Mouse (Mus musculus): ENCODE data around the gene Atxn7l1. TPM values are rescaled to one million over a fixed set of nuclear protein-coding genes. Genes with fewer than 3 reads are reported as not detected.

Atxn7l1 gene
- polyA plus RNA-seq, 1 experiment = 176 TPM

GRCm38 (mm10) chr12:33206300-33206699, 58.8 kb downstream of the Atxn7l1 start:
- no peak for TF ChIP-seq CTCF (IDR thresholded peaks at IDR 0.05; ENCODE audit: control insufficient read depth, insufficient read depth, insufficient replicate concordance, low read depth, low read length)
- TF ChIP-seq POLR2A (IDR thresholded peaks at IDR 0.05; ENCODE audit: control insufficient read depth, low read depth, low read length) = no peak
- H3K36me3 ChIP-seq (ENCODE audit: control insufficient read depth, insufficient read depth, low read length) = no peaks in the 10 kb centered on the region
- no peak overlapping the region for H3K27ac ChIP-seq (ENCODE audit: control insufficient read depth, insufficient read depth, low read depth, low read length)
- no peak overlapping the region for H3K4me3 ChIP-seq (ENCODE audit: control insufficient read depth, low read depth, low read length)
- H3K4me1 ChIP-seq (ENCODE audit: control insufficient read depth, insufficient read depth, low read length) = no peaks in the 10 kb centered on the region; the same call in 1 of the 2 replicates
- no peaks in the 10 kb centered on the region for H3K27me3 ChIP-seq (ENCODE audit: control insufficient read depth, insufficient read depth, low read length)

DNA sequence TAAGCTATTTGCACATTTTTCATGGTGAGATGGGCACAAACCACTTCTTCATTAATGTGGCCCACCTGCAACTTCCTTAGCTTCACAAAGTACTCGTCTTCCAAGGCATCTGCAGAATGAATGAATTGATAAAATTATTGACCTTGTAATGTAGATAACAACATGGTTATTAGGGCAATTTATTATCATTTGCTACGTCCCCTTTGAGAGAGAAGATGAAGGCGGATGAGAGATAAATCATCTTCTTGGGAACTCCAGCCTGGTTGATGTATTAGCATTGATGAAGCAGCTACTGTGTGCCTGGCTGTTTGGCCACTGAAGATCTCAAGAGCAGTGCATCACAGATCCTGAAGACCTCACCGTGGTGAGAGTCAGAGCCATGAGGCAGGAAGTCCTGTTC, 63.4 kb downstream of the Atxn7l1 start:
- Histone ChIP-seq H3K27me3 (ENCODE audit: control insufficient read depth, insufficient read depth, low read length) (no peaks in the 10 kb centered on the region), H3K36me3 (ENCODE audit: control insufficient read depth, insufficient read depth, low read length) (no peaks in the 10 kb centered on the region)

DNA sequence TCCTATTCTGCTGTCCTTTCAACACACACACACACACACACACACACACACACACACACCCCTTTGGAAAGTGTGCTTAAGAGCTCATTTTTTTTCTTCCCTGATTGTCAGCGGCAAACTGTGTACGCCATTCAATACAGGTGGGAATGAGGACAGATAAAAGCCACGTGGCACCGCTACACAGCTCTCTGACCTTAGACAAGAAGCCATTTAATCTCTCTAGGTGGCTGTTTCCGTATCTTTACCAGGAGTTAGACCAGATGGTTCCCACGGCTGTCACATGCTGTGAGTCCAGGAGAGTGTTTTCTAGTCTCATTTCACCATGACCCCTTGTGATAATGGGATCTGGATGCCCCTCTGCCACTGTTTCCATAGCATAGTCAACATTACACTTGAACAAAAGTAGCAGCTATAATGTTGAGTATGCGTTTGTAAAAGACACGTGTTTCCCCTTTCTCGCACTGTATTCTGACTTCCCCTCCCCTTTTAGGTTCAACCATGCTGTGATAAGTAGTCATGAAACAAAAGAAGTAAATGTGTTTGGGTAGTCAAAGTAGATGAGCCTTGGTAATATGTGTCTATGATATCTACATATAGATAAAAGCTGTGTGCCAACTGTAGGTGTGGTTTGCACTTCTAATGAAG, 70.8 kb downstream of the Atxn7l1 start:
- Histone ChIP-seq H3K27me3 (ENCODE audit: control insufficient read depth, insufficient read depth, low read length) (no peaks in the 10 kb centered on the region), H3K27ac (ENCODE audit: control insufficient read depth, insufficient read depth, low read depth, low read length) (no peak overlapping the region), H3K4me3 (ENCODE audit: control insufficient read depth, low read depth, low read length) (no peak overlapping the region), H3K36me3 (ENCODE audit: control insufficient read depth, insufficient read depth, low read length) (no peaks in the 10 kb centered on the region), H3K4me1 (ENCODE audit: control insufficient read depth, insufficient read depth, low read length) (no peaks in the 10 kb centered on the region)
- TF ChIP-seq POLR2A (IDR thresholded peaks at IDR 0.05; ENCODE audit: control insufficient read depth, low read depth, low read length) (no peak), CTCF (IDR thresholded peaks at IDR 0.05; ENCODE audit: control insufficient read depth, insufficient read depth, insufficient replicate concordance, low read depth, low read length) (no peak)

More for the DNA sequence above, 63.4 kb downstream of the Atxn7l1 start:
- Histone ChIP-seq H3K4me1 (ENCODE audit: control insufficient read depth, insufficient read depth, low read length) (no peaks in the 10 kb centered on the region), H3K27ac (ENCODE audit: control insufficient read depth, insufficient read depth, low read depth, low read length) (no peak overlapping the region), H3K4me3 (ENCODE audit: control insufficient read depth, low read depth, low read length) (no peak overlapping the region)
- TF ChIP-seq CTCF (IDR thresholded peaks at IDR 0.05; ENCODE audit: control insufficient read depth, insufficient read depth, insufficient replicate concordance, low read depth, low read length) (no peak), POLR2A (IDR thresholded peaks at IDR 0.05; ENCODE audit: control insufficient read depth, low read depth, low read length) (no peak)

- TF ChIP-seq POLR2A (IDR thresholded peaks at IDR 0.05; ENCODE audit: control insufficient read depth, low read depth, low read length) (no peak), CTCF (IDR thresholded peaks at IDR 0.05; ENCODE audit: control insufficient read depth, insufficient read depth, insufficient replicate concordance, low read depth, low read length) (no peak)
These were observed 71.9 kb downstream of the Atxn7l1 start for GRCm38 (mm10) chr12:33219436-33219835.

DNA sequence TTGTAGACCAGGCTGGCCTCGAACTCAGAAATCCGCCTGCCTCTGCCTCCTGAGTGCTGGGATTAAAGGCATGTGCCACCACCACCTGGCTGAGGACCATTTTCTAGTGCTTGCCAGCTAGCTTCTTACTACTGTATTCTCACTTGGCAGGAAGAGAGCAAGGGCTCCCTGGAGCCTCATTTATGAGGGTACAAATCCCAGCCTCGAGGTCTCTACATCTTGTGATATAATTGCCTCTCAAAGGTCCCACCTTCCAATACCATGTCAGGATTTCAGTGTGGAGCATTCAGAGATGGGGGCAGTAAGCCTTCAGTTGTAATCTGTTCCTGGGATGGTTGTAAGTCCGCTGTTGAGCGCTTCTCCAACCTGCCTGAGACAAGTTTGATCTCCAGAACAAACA, 72.6 kb downstream of the Atxn7l1 start:
- TF ChIP-seq CTCF (IDR thresholded peaks at IDR 0.05; ENCODE audit: control insufficient read depth, insufficient read depth, insufficient replicate concordance, low read depth, low read length) (no peak), POLR2A (IDR thresholded peaks at IDR 0.05; ENCODE audit: control insufficient read depth, low read depth, low read length) (no peak)
- H3K4me1 ChIP-seq (ENCODE audit: control insufficient read depth, insufficient read depth, low read length) = no peaks in the 10 kb centered on the region
- H3K27me3 ChIP-seq (ENCODE audit: control insufficient read depth, insufficient read depth, low read length) = no peaks in the 10 kb centered on the region
- no peak overlapping the region for H3K4me3 ChIP-seq (ENCODE audit: control insufficient read depth, low read depth, low read length)
- H3K36me3 ChIP-seq (ENCODE audit: control insufficient read depth, insufficient read depth, low read length) = no peaks in the 10 kb centered on the region
- H3K27ac ChIP-seq (ENCODE audit: control insufficient read depth, insufficient read depth, low read depth, low read length) = no peak overlapping the region

More at GRCm38 (mm10) chr12:33219436-33219835, 71.9 kb downstream of the Atxn7l1 start:
- H3K4me3 ChIP-seq (ENCODE audit: control insufficient read depth, low read depth, low read length) = no peak overlapping the region
- H3K27ac ChIP-seq (ENCODE audit: control insufficient read depth, insufficient read depth, low read depth, low read length) = no peak overlapping the region
- H3K4me1 ChIP-seq (ENCODE audit: control insufficient read depth, insufficient read depth, low read length) = no peaks in the 10 kb centered on the region
- no peaks in the 10 kb centered on the region for H3K36me3 ChIP-seq (ENCODE audit: control insufficient read depth, insufficient read depth, low read length)
- no peaks in the 10 kb centered on the region for H3K27me3 ChIP-seq (ENCODE audit: control insufficient read depth, insufficient read depth, low read length)

DNA sequence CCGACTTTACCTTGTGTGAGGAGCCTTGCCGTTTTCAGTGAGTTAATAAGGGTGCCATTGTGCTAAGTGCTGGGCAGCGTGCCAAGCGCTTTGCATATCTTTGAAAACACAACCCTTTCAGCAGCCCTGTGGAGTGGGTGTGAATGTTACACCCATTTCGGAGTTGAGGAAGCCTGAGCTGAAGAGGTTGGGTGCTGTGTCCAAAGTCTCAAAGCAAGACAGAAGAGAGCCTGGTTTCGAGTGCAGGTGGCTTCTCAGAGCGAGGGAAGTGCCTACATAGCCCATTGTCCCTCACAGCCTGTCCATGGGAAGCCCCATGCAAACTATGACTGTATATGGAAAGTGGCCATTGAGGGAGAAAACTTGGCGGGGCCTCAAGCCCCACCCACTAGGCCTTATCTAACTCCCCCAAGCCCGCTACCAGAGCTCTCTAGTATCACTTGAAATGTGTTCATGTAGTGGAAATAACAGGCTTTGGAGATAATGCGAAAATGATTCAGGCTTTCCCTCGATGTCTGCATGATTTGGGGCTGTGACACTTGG, 73.1 kb downstream of the Atxn7l1 start:
- Histone ChIP-seq H3K4me3 (ENCODE audit: control insufficient read depth, low read depth, low read length) (no peak overlapping the region), H3K27ac (ENCODE audit: control insufficient read depth, insufficient read depth, low read depth, low read length) (no peak overlapping the region), H3K36me3 (ENCODE audit: control insufficient read depth, insufficient read depth, low read length) (no peaks in the 10 kb centered on the region), H3K4me1 (ENCODE audit: control insufficient read depth, insufficient read depth, low read length) (no peaks in the 10 kb centered on the region), H3K27me3 (ENCODE audit: control insufficient read depth, insufficient read depth, low read length) (no peaks in the 10 kb centered on the region)
- no peak for TF ChIP-seq POLR2A (IDR thresholded peaks at IDR 0.05; ENCODE audit: control insufficient read depth, low read depth, low read length)
- no peak for TF ChIP-seq CTCF (IDR thresholded peaks at IDR 0.05; ENCODE audit: control insufficient read depth, insufficient read depth, insufficient replicate concordance, low read depth, low read length)

DNA sequence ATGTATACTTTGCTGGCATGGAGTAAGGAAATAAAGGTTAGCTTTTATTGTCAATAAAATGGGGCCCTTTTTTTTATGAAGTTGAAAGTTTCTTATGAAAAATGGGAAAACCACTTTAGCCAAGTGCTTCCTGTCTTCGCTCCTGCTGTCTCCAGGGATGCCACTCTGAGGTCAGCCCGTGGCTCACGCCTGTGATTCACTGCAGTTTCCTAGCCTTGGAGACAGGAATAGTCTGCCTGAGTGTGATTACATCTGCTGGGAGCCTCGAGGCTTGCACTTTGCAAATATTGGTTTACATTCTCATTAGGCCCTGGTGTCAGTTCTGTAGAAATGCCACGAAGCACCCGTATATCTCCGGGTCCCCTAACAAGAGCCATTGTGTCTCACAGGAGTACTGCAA, 74.7 kb downstream of the Atxn7l1 start:
- H3K4me1 ChIP-seq (ENCODE audit: control insufficient read depth, insufficient read depth, low read length) = no peaks in the 10 kb centered on the region
- no peak overlapping the region for H3K4me3 ChIP-seq (ENCODE audit: control insufficient read depth, low read depth, low read length)
- H3K36me3 ChIP-seq (ENCODE audit: control insufficient read depth, insufficient read depth, low read length) = no peaks in the 10 kb centered on the region
- TF ChIP-seq CTCF (IDR thresholded peaks at IDR 0.05; ENCODE audit: control insufficient read depth, insufficient read depth, insufficient replicate concordance, low read depth, low read length) (no peak), POLR2A (IDR thresholded peaks at IDR 0.05; ENCODE audit: control insufficient read depth, low read depth, low read length) (no peak)
- no peak overlapping the region for H3K27ac ChIP-seq (ENCODE audit: control insufficient read depth, insufficient read depth, low read depth, low read length)
- no peaks in the 10 kb centered on the region for H3K27me3 ChIP-seq (ENCODE audit: control insufficient read depth, insufficient read depth, low read length)
